Mouse (Mus musculus) liver, embryonic 15.5 days (tissue): Measurements from ENCODE around the gene Ncam1. TPM values are rescaled to one million over a fixed set of nuclear protein-coding genes. Genes with fewer than 3 reads are reported as not detected.

Source experiments
- ATAC-seq: fragments of 200-750 bp; cut with Nextera tagmentation; 2 replicates; pipeline ENCODE4 v1.8.0; 2017; ENCODE audit warnings: moderate number of reproducible peaks, mild to moderate bottlenecking, moderate library complexity; ENCODE audit not compliant: insufficient read depth
- H3K27ac ChIP-seq: fragments of 300-500 bp; sonication (generic); replicated peaks from 2 replicates; pipeline ENCODE4 v1.5.1; 2015; ENCODE audit warnings: mild to moderate bottlenecking, inconsistent platforms
- H3K27me3 ChIP-seq: fragments of 300-500 bp; sonication (generic); 2 replicates; pipeline ENCODE4 v1.6.1; 2015; ENCODE audit warnings: mild to moderate bottlenecking, inconsistent platforms
- H3K36me3 ChIP-seq: fragments of 300-500 bp; sonication (generic); replicated peaks from 2 replicates; pipeline ENCODE4 v1.6.1; 2015; ENCODE audit warnings: moderate library complexity, mild to moderate bottlenecking, inconsistent platforms
- H3K4me1 ChIP-seq: fragments of 300-500 bp; sonication (generic); replicated peaks from 2 replicates; pipeline ENCODE4 v1.6.1; 2015; ENCODE audit warnings: inconsistent platforms
- H3K4me2 ChIP-seq: fragments of 300-500 bp; sonication (generic); 2 replicates; pipeline ENCODE4 v1.6.1; 2015; ENCODE audit warnings: moderate library complexity, mild to moderate bottlenecking, inconsistent platforms
- H3K4me3 ChIP-seq: fragments of 300-500 bp; sonication (generic); replicated peaks from 2 replicates; pipeline ENCODE4 v1.5.1; 2015; ENCODE audit warnings: mild to moderate bottlenecking, inconsistent platforms
- H3K9ac ChIP-seq: fragments of 300-500 bp; sonication (generic); 2 replicates; pipeline ENCODE4 v1.6.1; 2015; ENCODE audit warnings: moderate library complexity, mild to moderate bottlenecking, inconsistent platforms
- H3K9me3 ChIP-seq: fragments of 300-500 bp; sonication (generic); replicated peaks from 2 replicates; pipeline ENCODE4 v1.6.1; 2016; ENCODE audit warnings: inconsistent platforms
- WGBS: fragments of 180-500 bp; shearing (Covaris S2); methylation state at CpG from one replicate; pipeline ENCODE4 v1.1.7; 2015; ENCODE audit warnings: mixed read lengths; ENCODE audit not compliant: insufficient replicate concordance; 5-methylcytosine and 5-hydroxymethylcytosine counted together
- polyA plus RNA-seq: library from polyadenylated mRNA; unstranded; fragments of >200 nt; fragmentation: Nextera tagmentation; extraction: Ambion mirVana; gene quantifications from 2 replicates; pipeline ENCODE4 v1.2.1, GENCODE M21; 2015

Ncam1 gene
- polyA plus RNA-seq, result 4.1 and 5.6 TPM in 2 replicates

GRCm38 (mm10) chr9:49798806-49799205 is at the start of gene Ncam1:
Gene Ncam1, minus strand, starts transcription at chr9:49798925.
- H3K27ac ChIP-seq, result no peak within 1 kb of the TSS
- peak within 1 kb of the TSS; percentile 61 for H3K4me2 ChIP-seq
- peaks cover 59% of the 10 kb centered on the region for H3K27me3 ChIP-seq
- H3K36me3 ChIP-seq, result no peaks in the 10 kb centered on the region
- no peak within 1 kb of the TSS for H3K9ac ChIP-seq
- no peaks in the 10 kb centered on the region for H3K9me3 ChIP-seq
- under 1% methylated on average over 23 of the region's 23 CpGs for WGBS
- peaks cover 10% of the 10 kb centered on the region; the same call in 1 of the 2 replicates for H3K4me1 ChIP-seq
- peak within 1 kb of the TSS; percentile 53 for H3K4me3 ChIP-seq
- no peak for ATAC-seq

- no peak for ATAC-seq
- no peaks in the 10 kb centered on the region for H3K4me1 ChIP-seq
- no peak overlapping the region for H3K4me2 ChIP-seq
- 71% methylated on average over 1 of the region's 1 CpGs for WGBS
- no peaks in the 10 kb centered on the region for H3K36me3 ChIP-seq
- H3K27me3 ChIP-seq, result no peaks in the 10 kb centered on the region
- no peak overlapping the region for H3K4me3 ChIP-seq
- no peak overlapping the region for H3K27ac ChIP-seq
- no peak overlapping the region for H3K9ac ChIP-seq
- H3K9me3 ChIP-seq, result no peaks in the 10 kb centered on the region
These were observed 35.3 kb upstream of the Ncam1 start for GRCm38 (mm10) chr9:49834013-49834412.

- ATAC-seq, result no peak
- H3K9me3 ChIP-seq, result no peaks in the 10 kb centered on the region
- 72% methylated on average over 8 of the region's 8 CpGs for WGBS
- no peak overlapping the region for H3K9ac ChIP-seq
- no peak overlapping the region for H3K4me3 ChIP-seq
- no peak overlapping the region for H3K27ac ChIP-seq
- H3K36me3 ChIP-seq, result no peaks in the 10 kb centered on the region
- no peaks in the 10 kb centered on the region for H3K4me1 ChIP-seq
- no peak overlapping the region for H3K4me2 ChIP-seq
- H3K27me3 ChIP-seq, result no peaks in the 10 kb centered on the region
These were observed 28.9 kb upstream of the Ncam1 start for GRCm38 (mm10) chr9:49827671-49828070.

- H3K4me3 ChIP-seq, result no peak overlapping the region
- no peak for ATAC-seq
These were observed 17.5 kb upstream of the Ncam1 start for GRCm38 (mm10) chr9:49816115-49816650.

GRCm38 (mm10) chr9:49814442-49814841 is 15.7 kb upstream of the Ncam1 start:
- ATAC-seq, result no peak
- Histone ChIP-seq H3K27ac (no peak overlapping the region), H3K9ac (no peak overlapping the region), H3K4me1 (no peaks in the 10 kb centered on the region), H3K9me3 (no peaks in the 10 kb centered on the region), H3K4me3 (no peak overlapping the region), H3K36me3 (no peaks in the 10 kb centered on the region), H3K27me3 (no peaks in the 10 kb centered on the region), H3K4me2 (no peak overlapping the region)
- whole genome bisulfite sequencing, result 84% methylated on average over 2 of the region's 2 CpGs

More at GRCm38 (mm10) chr9:49816115-49816650, 17.5 kb upstream of the Ncam1 start:
- Histone ChIP-seq H3K4me1 (no peaks in the 10 kb centered on the region), H3K27ac (no peak overlapping the region), H3K9ac (no peak overlapping the region), H3K9me3 (no peaks in the 10 kb centered on the region), H3K4me2 (no peak overlapping the region), H3K27me3 (no peaks in the 10 kb centered on the region), H3K36me3 (no peaks in the 10 kb centered on the region)
- WGBS, result 67% methylated on average over 10 of the region's 10 CpGs

- 61% methylated on average over 3 of the region's 3 CpGs for WGBS
These were observed 4.5 kb upstream of the Ncam1 start for GRCm38 (mm10) chr9:49803222-49803621.

GRCm38 (mm10) chr9:49797821-49798571 is 729 bp downstream of the Ncam1 start:
- Histone ChIP-seq H3K9ac (no peak overlapping the region), H3K9me3 (no peaks in the 10 kb centered on the region), H3K27me3 (peaks cover 59% of the 10 kb centered on the region), H3K4me1 (peaks cover 10% of the 10 kb centered on the region; the same call in 1 of the 2 replicates), H3K36me3 (no peaks in the 10 kb centered on the region), H3K4me2 (peak overlapping the region; percentile 61), H3K4me3 (peak overlapping the region; percentile 53), H3K27ac (no peak overlapping the region)
- ATAC-seq, result no peak
- WGBS, result under 1% methylated on average over 58 of the region's 58 CpGs

More at GRCm38 (mm10) chr9:49803222-49803621, 4.5 kb upstream of the Ncam1 start:
- Histone ChIP-seq H3K9ac (no peak overlapping the region), H3K4me3 (no peak overlapping the region), H3K9me3 (no peaks in the 10 kb centered on the region), H3K27ac (no peak overlapping the region), H3K36me3 (no peaks in the 10 kb centered on the region), H3K27me3 (peaks cover 32% of the 10 kb centered on the region), H3K4me1 (0 out of 2 replicates have a peak, but pooled peaks cover 2% of the 10 kb centered on the region), H3K4me2 (no peak overlapping the region)
- ATAC-seq, result no peak

GRCm38 (mm10) chr9:49797508-49797820 is 1.3 kb downstream of the Ncam1 start:
- no peak overlapping the region for H3K27ac ChIP-seq
- ATAC-seq, result no peak
- H3K36me3 ChIP-seq, result no peaks in the 10 kb centered on the region
- H3K4me1 ChIP-seq, result peaks cover 10% of the 10 kb centered on the region; the same call in 1 of the 2 replicates
- peak overlapping the region; percentile 61 for H3K4me2 ChIP-seq
- H3K4me3 ChIP-seq, result peak overlapping the region; percentile 53
- 0% methylated on average over 15 of the region's 15 CpGs for WGBS
- peaks cover 59% of the 10 kb centered on the region for H3K27me3 ChIP-seq
- no peaks in the 10 kb centered on the region for H3K9me3 ChIP-seq
- no peak overlapping the region for H3K9ac ChIP-seq

- Histone ChIP-seq H3K9ac (no peak overlapping the region), H3K27me3 (peaks cover 54% of the 10 kb centered on the region), H3K27ac (no peak overlapping the region), H3K9me3 (no peaks in the 10 kb centered on the region), H3K36me3 (no peaks in the 10 kb centered on the region), H3K4me3 (peak overlapping the region; percentile 53), H3K4me1 (peaks cover 10% of the 10 kb centered on the region; the same call in 1 of the 2 replicates), H3K4me2 (peak overlapping the region; percentile 61)
- under 1% methylated on average over 52 of the region's 52 CpGs for WGBS
- ATAC-seq, result peak; percentile 54; the same call in 1 of the 2 replicates
These were observed 1.9 kb downstream of the Ncam1 start for GRCm38 (mm10) chr9:49796618-49797507.

GRCm38 (mm10) chr9:49795881-49796280 is 2.8 kb downstream of the Ncam1 start:
- H3K4me3 ChIP-seq, result no peak overlapping the region
- no peak overlapping the region for H3K27ac ChIP-seq
- ATAC-seq, result no peak
- H3K36me3 ChIP-seq, result no peaks in the 10 kb centered on the region
- H3K4me1 ChIP-seq, result peaks cover 10% of the 10 kb centered on the region; the same call in 1 of the 2 replicates
- H3K9ac ChIP-seq, result no peak overlapping the region
- WGBS, result 38% methylated on average over 5 of the region's 5 CpGs
- H3K9me3 ChIP-seq, result no peaks in the 10 kb centered on the region
- no peak overlapping the region for H3K4me2 ChIP-seq
- H3K27me3 ChIP-seq, result peaks cover 51% of the 10 kb centered on the region
